Mouse (Mus musculus) liver, embryonic 14.5 days (tissue): ENCODE data around the gene Rtn4rl1.

Experiments
- CTCF ChIP-seq: IDR thresholded peaks from 2 replicates; pipeline ENCODE4 v1.5.1; 2016; ENCODE audit warnings: antibody characterized with exemption, low read depth, control low read depth
- EP300 ChIP-seq: IDR thresholded peaks from 2 replicates; pipeline ENCODE4 v1.6.1; 2016; ENCODE audit warnings: antibody characterized with exemption, low read depth

GRCm38 (mm10) chr11:75246589-75246988 is 53.0 kb downstream of the Rtn4rl1 start:
- TF ChIP-seq CTCF, result no peak
- TF ChIP-seq EP300, result no peak
